Mouse (Mus musculus) heart, postnatal 0 days (tissue): Measurements from ENCODE around the gene Olfr1355.
"Not testable (repeated sequence)": the region's sequence is repeated elsewhere in the genome, so short reads cannot be mapped to it uniquely, and the experiment has no call there.

Source experiments
- CTCF ChIP-seq: IDR thresholded peaks from 2 replicates; pipeline ENCODE4 v1.5.1; 2016; ENCODE audit warnings: antibody characterized with exemption, control low read depth, low read depth
- EP300 ChIP-seq: IDR thresholded peaks from 2 replicates; pipeline ENCODE4 v1.6.1; 2016; ENCODE audit warnings: antibody characterized with exemption, low read depth

- not testable (repeated sequence) for TF ChIP-seq CTCF, EP300
Observed at GRCm38 (mm10) chr10:78912871-78913270, 37.5 kb downstream of the Olfr1355 start, which contains the start of gene Olfr1354.
